Mouse (Mus musculus): Measurements from ENCODE around the gene Tdrd3.

Tdrd3 gene

GRCm38 (mm10) chr14:87567626-87568446 is 151.4 kb downstream of the Tdrd3 start:
- peak; percentile 28 to 30 for DNase-seq

GRCm38 (mm10) chr14:87568447-87568908 is 152.0 kb downstream of the Tdrd3 start:
- peak; percentile 44 to 63 for DNase-seq

- DNase-seq, result no peak
These were observed 153.0 kb downstream of the Tdrd3 start for GRCm38 (mm10) chr14:87569471-87569870.

GRCm38 (mm10) chr14:87572453-87572852 is 156.0 kb downstream of the Tdrd3 start:
- no peak for DNase-seq

GRCm38 (mm10) chr14:87582610-87583009 is 166.2 kb downstream of the Tdrd3 start:
- DNase-seq, result no peak

Data from lung, postnatal 4 days (tissue).